Mouse (Mus musculus) kidney, postnatal 0 days (tissue): ENCODE measurements around the gene Il11. TPM values are rescaled to one million over a fixed set of nuclear protein-coding genes. Genes with fewer than 3 reads are reported as not detected.

Experiments
- ATAC-seq: fragments of 200-750 bp; cut with Nextera tagmentation; replicated peaks from 2 replicates; pipeline ENCODE4 v1.8.0; 2017; ENCODE audit warnings: low read depth, moderate number of reproducible peaks, moderate TSS enrichment, moderate library complexity; ENCODE audit not compliant: low FRiP score
- DNase-seq: peaks from one replicate; pipeline ENCODE4 v3.0.0-alpha.2; 2016; ENCODE audit warnings: low spot score
- H3K27ac ChIP-seq: fragments of 300-500 bp; sonication (generic); 2 replicates; pipeline ENCODE4 v1.5.1; 2014; ENCODE audit warnings: mild to moderate bottlenecking
- H3K27me3 ChIP-seq: fragments of 300-500 bp; sonication (generic); 2 replicates; pipeline ENCODE4 v1.6.1; 2014; ENCODE audit warnings: low read length, mixed read lengths; ENCODE audit not compliant: insufficient read depth
- H3K36me3 ChIP-seq: fragments of 300-500 bp; sonication (generic); 2 replicates; pipeline ENCODE4 v1.6.1; 2014; ENCODE audit warnings: low read length, mixed read lengths; ENCODE audit not compliant: insufficient read depth
- H3K4me1 ChIP-seq: fragments of 300-500 bp; sonication (generic); replicated peaks from 2 replicates; pipeline ENCODE4 v1.6.1; 2014; ENCODE audit warnings: antibody characterized with exemption, low read length, mixed read lengths; ENCODE audit not compliant: insufficient read depth
- H3K4me2 ChIP-seq: fragments of 300-500 bp; sonication (generic); 2 replicates; pipeline ENCODE4 v1.6.1; 2014; ENCODE audit warnings: mild to moderate bottlenecking, low read length, moderate library complexity, mixed read lengths
- H3K4me3 ChIP-seq: fragments of 300-500 bp; sonication (generic); replicated peaks from 2 replicates; pipeline ENCODE4 v1.5.1; 2014; ENCODE audit warnings: low read depth, low read length
- H3K9ac ChIP-seq: fragments of 300-500 bp; sonication (generic); 2 replicates; pipeline ENCODE4 v1.6.1; 2014; ENCODE audit warnings: low read depth, low read length
- H3K9me3 ChIP-seq: fragments of 300-500 bp; sonication (generic); replicated peaks from 2 replicates; pipeline ENCODE4 v1.6.1; 2016; ENCODE audit warnings: low read length, inconsistent platforms, mixed read lengths
- CTCF ChIP-seq: IDR thresholded peaks from 2 replicates; pipeline ENCODE4 v1.5.1; 2016; ENCODE audit warnings: antibody characterized with exemption, low read depth, mild to moderate bottlenecking, moderate library complexity
- WGBS: fragments of 180-500 bp; shearing (Covaris S2); extraction: QIAGEN DNeasy Blood & Tissue Kit; methylation state at CpG from one replicate; pipeline ENCODE4 v1.1.7; 2014; 5-methylcytosine and 5-hydroxymethylcytosine counted together
- polyA plus RNA-seq: library from polyadenylated mRNA; unstranded; fragments of >200 nt; fragmentation: Nextera tagmentation; extraction: Ambion mirVana; gene quantifications from 2 replicates; pipeline ENCODE4 v1.2.1, GENCODE M21; 2015

The Il11 gene
- polyA plus RNA-seq, 1 experiment from 2014 or later = 0.14 TPM

DNA sequence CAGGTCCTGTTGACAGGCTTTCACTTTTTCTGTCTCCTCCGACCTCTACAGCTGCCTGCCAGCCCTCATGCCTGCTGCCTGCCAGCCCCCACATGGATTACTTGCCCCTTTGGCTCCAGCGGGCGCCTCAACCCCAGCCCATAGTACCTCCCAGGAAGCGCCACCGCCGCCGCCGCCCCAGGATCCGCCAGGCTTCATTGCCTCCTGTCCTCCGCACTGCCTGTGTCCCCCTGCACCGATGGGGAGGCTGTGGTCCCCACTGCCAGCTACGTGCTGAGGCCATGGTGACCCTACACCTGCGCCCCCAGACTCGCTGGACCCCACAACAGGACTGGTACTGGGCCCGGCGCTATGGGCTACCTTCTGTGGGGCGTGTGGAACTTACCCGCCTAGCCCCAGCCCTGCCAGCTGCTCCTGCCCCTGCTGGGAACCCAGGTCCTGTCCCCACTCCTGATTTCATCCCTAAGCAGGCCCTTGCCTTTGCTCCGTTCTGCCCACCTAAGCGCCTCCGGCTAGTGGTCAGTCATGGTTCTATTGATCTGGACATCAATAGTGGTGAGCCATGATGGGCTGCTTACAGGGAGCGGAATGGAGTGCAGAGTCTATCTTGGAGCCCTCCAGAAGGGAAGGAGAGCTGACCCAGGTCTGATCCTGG lies 36.2 kb downstream of the Il11 start:
- no peak for TF ChIP-seq CTCF
- DNase-seq (no peak), ATAC-seq (no peak)
- peaks cover 13% of the 10 kb centered on the region for H3K4me1 ChIP-seq
- H3K27me3 ChIP-seq = no peaks in the 10 kb centered on the region
- H3K4me2 ChIP-seq = no peak overlapping the region
- H3K27ac ChIP-seq = no peak overlapping the region
- H3K9me3 ChIP-seq = no peaks in the 10 kb centered on the region
- no peak overlapping the region for H3K4me3 ChIP-seq
- WGBS = 85% methylated on average over 22 of the region's 22 CpGs
- no peak overlapping the region for H3K9ac ChIP-seq
- H3K36me3 ChIP-seq = peaks cover 7% of the 10 kb centered on the region

DNA sequence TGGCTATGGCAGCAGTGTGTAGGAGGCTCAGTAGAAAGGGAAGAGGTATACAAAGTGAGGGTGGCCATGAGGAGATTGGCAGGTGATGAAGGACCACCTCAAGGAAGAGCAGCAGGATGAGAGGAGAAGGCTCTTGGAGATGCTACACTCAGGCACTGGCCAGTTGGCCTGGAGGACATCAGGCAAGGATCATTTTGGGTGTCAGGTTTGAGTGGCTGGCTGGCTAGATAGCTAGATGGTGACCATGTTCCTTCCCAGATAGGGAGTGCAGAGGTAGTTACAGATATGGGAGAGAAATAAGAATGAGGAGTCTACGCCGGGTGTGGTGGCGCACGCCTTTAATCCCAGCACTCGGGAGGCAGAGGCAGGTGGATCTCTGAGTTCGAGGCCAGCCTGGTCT lies 37.8 kb downstream of the Il11 start:
- Histone ChIP-seq H3K9ac (no peak overlapping the region), H3K36me3 (peaks cover 7% of the 10 kb centered on the region), H3K4me2 (no peak overlapping the region), H3K4me3 (no peak overlapping the region), H3K9me3 (no peaks in the 10 kb centered on the region), H3K27ac (no peak overlapping the region), H3K4me1 (peaks cover 15% of the 10 kb centered on the region), H3K27me3 (no peaks in the 10 kb centered on the region)
- ATAC-seq (no peak), DNase-seq (no peak)
- WGBS = 96% methylated on average over 6 of the region's 6 CpGs
- TF ChIP-seq CTCF = no peak

DNA sequence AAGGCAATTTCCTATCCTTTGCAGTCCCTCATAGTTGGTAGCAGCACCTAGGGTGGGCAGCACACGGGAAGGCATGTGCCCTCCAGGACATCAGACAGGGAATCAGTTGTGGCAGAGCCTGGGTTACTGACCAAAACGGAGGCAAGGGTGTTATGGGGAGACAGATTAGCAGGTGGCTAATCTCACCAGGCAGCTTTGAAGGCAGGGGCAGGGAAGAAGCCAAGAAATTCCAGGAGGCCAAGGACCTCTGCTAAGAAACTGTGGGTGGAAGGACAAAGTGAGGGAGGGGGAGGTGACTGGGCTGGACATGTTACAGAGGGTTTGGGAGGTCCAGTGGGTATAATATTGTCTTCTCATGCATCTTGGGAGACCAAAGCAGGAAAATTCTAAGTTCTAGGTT lies 39.3 kb downstream of the Il11 start:
- DNase-seq (peak; percentile 53), ATAC-seq (no peak)
- Histone ChIP-seq H3K27me3 (no peaks in the 10 kb centered on the region), H3K9ac (no peak overlapping the region), H3K4me1 (peaks cover 15% of the 10 kb centered on the region), H3K9me3 (no peaks in the 10 kb centered on the region), H3K4me3 (no peak overlapping the region), H3K4me2 (no peak overlapping the region), H3K36me3 (peaks cover 7% of the 10 kb centered on the region), H3K27ac (no peak overlapping the region)
- WGBS = 60% methylated on average over 2 of the region's 2 CpGs
- TF ChIP-seq CTCF = no peak

DNA sequence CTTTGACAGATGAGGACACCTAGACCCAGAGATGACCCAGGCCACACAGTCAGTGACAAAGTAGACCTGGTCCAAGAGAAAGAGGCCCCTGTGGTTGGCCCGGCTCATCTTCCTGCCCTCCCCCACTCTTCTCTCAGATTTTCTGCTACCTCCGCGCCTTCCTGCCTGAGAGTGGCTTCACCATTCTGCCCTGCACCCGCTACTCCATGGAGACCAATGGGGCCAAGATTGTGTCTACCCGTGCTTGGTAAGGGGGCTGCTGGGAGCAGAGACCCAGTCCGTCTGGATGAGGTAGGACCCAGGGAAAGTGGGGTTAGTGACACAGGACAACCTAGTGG lies 40.2 kb downstream of the Il11 start:
- Histone ChIP-seq H3K27ac (no peak overlapping the region), H3K4me1 (peaks cover 15% of the 10 kb centered on the region), H3K4me3 (no peak overlapping the region), H3K36me3 (peaks cover 7% of the 10 kb centered on the region), H3K9ac (no peak overlapping the region), H3K9me3 (no peaks in the 10 kb centered on the region), H3K27me3 (no peaks in the 10 kb centered on the region), H3K4me2 (0 out of 2 replicates have a peak overlapping the region, but pooled peaks have one; percentile 73)
- WGBS = 88% methylated on average over 6 of the region's 6 CpGs
- no peak for TF ChIP-seq CTCF
- no peak for DNase-seq
- ATAC-seq = no peak

- Histone ChIP-seq H3K9ac (peak overlapping the region; percentile 67), H3K9me3 (no peaks in the 10 kb centered on the region), H3K27me3 (no peaks in the 10 kb centered on the region), H3K4me2 (peak overlapping the region; percentile 73), H3K27ac (peak overlapping the region; percentile 85), H3K4me3 (peak overlapping the region; percentile 57; the same call in 1 of the 2 replicates), H3K36me3 (peaks cover 7% of the 10 kb centered on the region), H3K4me1 (peaks cover 15% of the 10 kb centered on the region)
- 82% methylated on average over 21 of the region's 21 CpGs for WGBS
- TF ChIP-seq CTCF = no peak
- no peak for ATAC-seq
- no peak for DNase-seq
Measured at GRCm38 (mm10) chr7:4741672-4742481, 40.8 kb downstream of the Il11 start.

- Histone ChIP-seq H3K9me3 (no peaks in the 10 kb centered on the region), H3K4me3 (peak overlapping the region; percentile 57), H3K4me2 (peak overlapping the region; percentile 73), H3K9ac (peak overlapping the region; percentile 67), H3K36me3 (peaks cover 4% of the 10 kb centered on the region), H3K27me3 (no peaks in the 10 kb centered on the region), H3K4me1 (peaks cover 15% of the 10 kb centered on the region), H3K27ac (peak overlapping the region; percentile 85)
- DNase-seq (peak; percentile 79), ATAC-seq (no peak)
- 4% methylated on average over 4 of the region's 4 CpGs for WGBS
- TF ChIP-seq CTCF = no peak
Measured at GRCm38 (mm10) chr7:4741151-4741550, 41.5 kb downstream of the Il11 start.
